Mouse (Mus musculus) mouse embryonic stem cell (cell line): ENCODE data around the gene Frmd4b.

ENCODE experiments used
- in situ Hi-C, 2 experiments: fragments of 300-500 bp; cut with MboI; formaldehyde crosslinking; loops; 1 replicate in 1 of 2; 3 replicates in 1 of 2; pipeline ENCODE4 v1.14.3; 2019 to 2020; ENCODE audit warnings: low sequenced_read_pairs in 2 of 2, low pct_unique_long_range_greater_than_20kb in 1 of 2, mixed read lengths in 1 of 2; ENCODE audit not compliant: unreplicated experiment in 1 of 2

The Frmd4b gene

GRCm38 (mm10) chr6:97586024-97586423 is 31.3 kb downstream of the Frmd4b start:
- in situ Hi-C loops = no loop called here

- in situ Hi-C loops = no loop called here
These were observed 34.6 kb downstream of the Frmd4b start for GRCm38 (mm10) chr6:97582748-97583147.

- in situ Hi-C loops = no loop called here
These were observed 35.4 kb downstream of the Frmd4b start for GRCm38 (mm10) chr6:97581941-97582340.

GRCm38 (mm10) chr6:97580479-97581030 is 36.8 kb downstream of the Frmd4b start:
- in situ Hi-C loops = no loop called here

DNA sequence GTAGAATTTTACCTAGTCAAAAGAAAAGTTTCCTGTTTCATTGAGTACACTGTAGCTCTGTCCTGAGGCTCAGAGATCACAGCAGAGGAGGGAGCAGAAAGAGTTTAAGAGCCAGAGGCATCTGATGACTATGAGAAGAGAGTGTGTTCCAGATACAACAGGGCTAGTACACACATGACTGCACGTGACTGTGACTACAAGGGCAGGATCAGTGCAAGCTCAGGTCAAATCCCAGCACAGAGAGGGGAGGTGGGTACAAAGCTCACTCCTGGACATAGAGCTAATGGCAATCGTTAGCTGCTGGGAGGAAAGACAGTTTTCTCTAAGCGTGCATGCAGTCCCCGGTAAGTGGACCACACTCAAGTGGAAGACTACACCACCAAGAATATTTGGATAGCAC is 37.6 kb downstream of the Frmd4b start:
- in situ Hi-C loops = no loop called here

DNA sequence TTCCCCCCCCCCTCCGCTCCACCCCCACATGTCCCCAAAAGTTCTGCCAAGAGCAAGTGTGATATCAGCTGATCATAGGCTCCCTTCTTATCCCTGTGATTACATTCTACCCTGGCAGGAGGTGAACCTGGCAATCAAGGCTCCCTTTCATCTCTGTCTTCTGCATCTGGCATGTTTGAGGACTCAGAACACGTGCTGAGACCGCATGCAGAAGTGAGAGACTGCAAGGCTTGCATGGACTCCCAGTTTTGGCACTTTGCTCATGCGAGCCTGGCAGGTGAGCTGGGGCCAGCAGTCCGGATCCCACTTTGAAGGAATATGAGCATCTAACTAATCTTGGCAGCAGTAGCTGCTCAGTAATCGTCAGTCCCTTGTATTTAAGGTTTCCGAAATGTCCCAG is 39.1 kb downstream of the Frmd4b start:
- in situ Hi-C loops = no loop called here

GRCm38 (mm10) chr6:97577349-97577748 is 40.0 kb downstream of the Frmd4b start:
- in situ Hi-C loops = no loop called here

- in situ Hi-C loops = no loop called here
These were observed 40.6 kb downstream of the Frmd4b start for GRCm38 (mm10) chr6:97576565-97577346.

DNA sequence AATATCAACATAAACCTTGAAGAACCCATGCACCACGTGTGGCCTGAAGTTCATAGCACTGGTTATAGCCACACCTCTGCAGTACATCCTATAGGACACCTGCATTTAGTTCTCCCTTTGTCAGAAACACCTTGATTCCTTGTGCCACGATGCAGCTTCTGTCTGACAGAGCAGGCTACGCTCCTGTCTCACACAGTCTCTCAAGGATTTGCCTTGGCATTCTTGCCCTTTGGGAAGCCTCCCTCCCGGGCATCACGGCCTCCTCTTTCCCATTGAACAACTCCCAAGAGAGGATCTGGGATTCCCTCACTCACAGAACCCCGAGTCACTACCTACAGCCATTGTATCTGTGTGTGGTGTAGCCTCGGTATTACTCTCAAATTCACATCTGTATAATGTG is 41.2 kb downstream of the Frmd4b start:
- in situ Hi-C loops = no loop called here

- in situ Hi-C loops = no loop called here
These were observed 42.4 kb downstream of the Frmd4b start for GRCm38 (mm10) chr6:97574973-97575372.

- in situ Hi-C loops = no loop called here
These were observed 45.1 kb downstream of the Frmd4b start for GRCm38 (mm10) chr6:97572226-97572625.

GRCm38 (mm10) chr6:97568538-97568937 is 48.8 kb downstream of the Frmd4b start:
- in situ Hi-C loops = no loop called here

- in situ Hi-C loops = no loop called here
These were observed 50.6 kb downstream of the Frmd4b start for GRCm38 (mm10) chr6:97566746-97567145.

GRCm38 (mm10) chr6:97557147-97557546 is 60.2 kb downstream of the Frmd4b start:
- in situ Hi-C loops = no loop called here

DNA sequence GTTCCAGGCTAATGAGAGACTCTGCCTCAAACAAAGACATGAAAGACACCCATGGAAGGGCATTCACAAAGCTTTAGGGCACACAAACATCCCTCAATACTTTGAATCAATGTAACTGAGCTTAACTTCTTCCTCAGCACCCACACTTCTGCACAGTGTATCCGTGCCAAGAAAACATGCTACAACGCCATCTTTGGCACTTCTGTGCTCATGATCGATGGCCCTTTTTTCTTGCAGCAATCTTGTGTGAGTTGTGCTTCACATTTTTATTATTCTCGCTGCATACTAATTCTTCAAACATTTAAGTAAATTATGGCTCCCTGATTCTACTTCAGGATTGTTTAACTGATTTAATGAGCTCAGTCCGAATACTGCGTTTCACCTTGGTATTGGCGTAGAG is 61.7 kb downstream of the Frmd4b start:
- in situ Hi-C loops = no loop called here

GRCm38 (mm10) chr6:97553431-97553830 is 63.9 kb downstream of the Frmd4b start:
- in situ Hi-C loops = no loop called here

DNA sequence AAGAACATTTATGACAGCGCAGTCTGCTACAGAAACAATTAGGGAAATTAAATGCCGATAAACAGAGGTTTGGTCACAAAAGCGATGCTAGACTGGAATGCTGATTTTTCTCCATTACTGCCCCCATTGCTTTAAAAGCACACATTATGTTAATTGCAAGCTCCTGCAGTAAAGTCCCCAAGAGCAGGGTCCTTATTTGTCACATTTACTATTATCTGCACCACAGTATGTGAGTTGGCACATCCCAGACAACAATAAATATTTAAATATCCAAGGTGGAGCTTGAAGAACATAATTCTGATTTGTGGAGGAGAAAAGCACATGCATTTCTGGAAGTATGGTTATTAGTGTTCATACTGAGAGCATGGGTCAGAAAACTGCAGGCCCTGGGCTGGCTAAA is 64.8 kb downstream of the Frmd4b start:
- in situ Hi-C loops = no loop called here

- in situ Hi-C loops = no loop called here
These were observed 65.5 kb downstream of the Frmd4b start for GRCm38 (mm10) chr6:97551884-97552283.

- in situ Hi-C loops = no loop called here
These were observed 66.2 kb downstream of the Frmd4b start for GRCm38 (mm10) chr6:97551161-97551560.

DNA sequence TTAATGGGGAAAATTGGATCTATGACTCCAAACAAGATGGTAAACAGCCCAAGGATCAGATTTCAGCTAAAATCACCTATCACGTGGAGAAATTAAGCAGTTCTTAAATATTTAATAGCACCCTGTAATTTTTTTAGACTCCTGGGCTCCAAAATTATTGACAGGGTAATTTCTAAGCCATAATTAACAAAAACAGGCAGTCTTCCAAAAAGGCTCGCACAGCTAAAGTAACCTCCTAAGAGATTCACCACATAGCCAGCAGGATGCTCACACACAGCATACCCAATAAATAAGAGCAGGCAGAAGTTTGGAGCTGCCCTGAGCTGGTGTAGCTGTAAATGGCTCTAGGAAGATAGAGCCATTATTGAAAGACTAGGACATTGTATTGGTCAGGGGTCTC is 76.9 kb downstream of the Frmd4b start:
- in situ Hi-C loops = loop anchor here (25.0 kb wide), 1 partner anchor 197 kb away; no protein-coding TSS in a partner anchor
